Mouse (Mus musculus) testis, adult 2 months (tissue): ENCODE data around the gene Rnasek. TPM values are rescaled to one million over a fixed set of nuclear protein-coding genes. Genes with fewer than 3 reads are reported as not detected.

Experiments used
- H3K27ac ChIP-seq: fragments of 200-500 bp; 2 replicates; pipeline ENCODE4 v1.5.1; 2012; ENCODE audit warnings: low read depth, low read length; ENCODE audit not compliant: control insufficient read depth, insufficient read depth
- H3K27me3 ChIP-seq: fragments of 200-500 bp; 2 replicates; pipeline ENCODE4 v1.6.1; 2012; ENCODE audit warnings: mild to moderate bottlenecking, low read length, moderate library complexity; ENCODE audit not compliant: control insufficient read depth, insufficient read depth
- H3K36me3 ChIP-seq: fragments of 200-500 bp; 2 replicates; pipeline ENCODE4 v1.6.1; 2012; ENCODE audit warnings: mild to moderate bottlenecking, low read length; ENCODE audit not compliant: control insufficient read depth, insufficient read depth
- H3K4me1 ChIP-seq: fragments of 200-500 bp; 2 replicates; pipeline ENCODE4 v1.6.1; 2012; ENCODE audit warnings: low read length; ENCODE audit not compliant: control insufficient read depth, insufficient read depth
- H3K4me3 ChIP-seq: fragments of 200-500 bp; 2 replicates; pipeline ENCODE4 v1.5.1; 2012; ENCODE audit warnings: low read depth, mild to moderate bottlenecking, low read length, moderate library complexity, mixed read lengths; ENCODE audit not compliant: control insufficient read depth
- CTCF ChIP-seq: fragments of 200-500 bp; IDR thresholded peaks from 2 replicates; pipeline ENCODE4 v1.5.1; 2012; ENCODE audit warnings: low read depth, mild to moderate bottlenecking, inconsistent platforms, low read length, moderate library complexity; ENCODE audit not compliant: control insufficient read depth, insufficient read depth, insufficient replicate concordance
- POLR2A ChIP-seq: fragments of 200-500 bp; IDR thresholded peaks from 2 replicates; pipeline ENCODE4 v1.6.1; 2012; ENCODE audit warnings: low read depth, mild to moderate bottlenecking, inconsistent platforms, low read length, moderate library complexity; ENCODE audit not compliant: control insufficient read depth
- polyA plus RNA-seq: library from polyadenylated mRNA; depleted of rRNA; stranded (reverse); fragments of >200 nt; gene quantifications from 2 replicates; pipeline ENCODE4 v1.2.3, GENCODE M21; 2012

Rnasek gene
- polyA plus RNA-seq, 1 experiment, result 112 TPM

GRCm38 (mm10) chr11:70229260-70230010 is 10.2 kb downstream of the Rnasek start, which contains the start of gene Bcl6b:
Gene Bcl6b, minus strand, starts transcription at chr11:70229798.
- H3K4me3 ChIP-seq, result peak within 1 kb of the TSS; percentile 84
- H3K27ac ChIP-seq, result peak within 1 kb of the TSS; percentile 76
- peaks cover 43% of the 10 kb centered on the region for H3K4me1 ChIP-seq
- TF ChIP-seq POLR2A (peak; percentile 15; the same call in 1 of the 2 replicates), CTCF (no peak)
- H3K27me3 ChIP-seq, result no peaks in the 10 kb centered on the region; the same call in 1 of the 2 replicates
- no peaks in the 10 kb centered on the region for H3K36me3 ChIP-seq

GRCm38 (mm10) chr11:70228828-70229227 is 10.8 kb downstream of the Rnasek start:
- Histone ChIP-seq H3K27me3 (no peaks in the 10 kb centered on the region; the same call in 1 of the 2 replicates), H3K4me1 (peaks cover 39% of the 10 kb centered on the region), H3K36me3 (no peaks in the 10 kb centered on the region), H3K27ac (peak overlapping the region; percentile 76), H3K4me3 (peak overlapping the region; percentile 84)
- TF ChIP-seq POLR2A, result peak; percentile 20; the same call in 1 of the 2 replicates
- TF ChIP-seq CTCF, result no peak

- H3K4me3 ChIP-seq, result no peak overlapping the region
- TF ChIP-seq CTCF, result no peak
- no peak for TF ChIP-seq POLR2A
- no peaks in the 10 kb centered on the region for H3K36me3 ChIP-seq
- no peaks in the 10 kb centered on the region; the same call in 1 of the 2 replicates for H3K27me3 ChIP-seq
- H3K4me1 ChIP-seq, result peaks cover 32% of the 10 kb centered on the region
- H3K27ac ChIP-seq, result no peak overlapping the region
Observed at GRCm38 (mm10) chr11:70227661-70228245, 11.9 kb downstream of the Rnasek start.

- H3K4me1 ChIP-seq, result peaks cover 25% of the 10 kb centered on the region
- H3K27me3 ChIP-seq, result no peaks in the 10 kb centered on the region; the same call in 1 of the 2 replicates
Observed at GRCm38 (mm10) chr11:70227126-70227525, 12.5 kb downstream of the Rnasek start.

GRCm38 (mm10) chr11:70226602-70226890 is 13.1 kb downstream of the Rnasek start:
- no peak for TF ChIP-seq POLR2A
- TF ChIP-seq CTCF, result no peak
- Histone ChIP-seq H3K27me3 (no peaks in the 10 kb centered on the region; the same call in 1 of the 2 replicates), H3K4me1 (peaks cover 25% of the 10 kb centered on the region), H3K27ac (no peak overlapping the region), H3K4me3 (peak overlapping the region; percentile 5; the same call in 1 of the 2 replicates), H3K36me3 (no peaks in the 10 kb centered on the region)

More at GRCm38 (mm10) chr11:70227126-70227525, 12.5 kb downstream of the Rnasek start:
- Histone ChIP-seq H3K27ac (no peak overlapping the region), H3K36me3 (no peaks in the 10 kb centered on the region), H3K4me3 (no peak overlapping the region)
- TF ChIP-seq POLR2A (no peak), CTCF (no peak)

GRCm38 (mm10) chr11:70225798-70226601 is 13.6 kb downstream of the Rnasek start:
- H3K36me3 ChIP-seq, result no peaks in the 10 kb centered on the region
- H3K4me1 ChIP-seq, result peaks cover 29% of the 10 kb centered on the region
- H3K27me3 ChIP-seq, result no peaks in the 10 kb centered on the region; the same call in none of the 2 replicates
- TF ChIP-seq CTCF (no peak), POLR2A (no peak)
- H3K4me3 ChIP-seq, result no peak overlapping the region; the same call in 1 of the 2 replicates
- no peak overlapping the region for H3K27ac ChIP-seq

- TF ChIP-seq POLR2A (no peak), CTCF (no peak)
Observed at GRCm38 (mm10) chr11:70223724-70224123, 15.9 kb downstream of the Rnasek start.

More at GRCm38 (mm10) chr11:70223724-70224123, 15.9 kb downstream of the Rnasek start:
- H3K4me1 ChIP-seq, result peaks cover 23% of the 10 kb centered on the region
- no peak overlapping the region for H3K27ac ChIP-seq
- no peaks in the 10 kb centered on the region for H3K36me3 ChIP-seq
- no peak overlapping the region for H3K4me3 ChIP-seq
- H3K27me3 ChIP-seq, result no peaks in the 10 kb centered on the region; the same call in none of the 2 replicates
